Mouse (Mus musculus) megakaryocyte-erythroid progenitor cell, adult 5-6 weeks (primary cell): ENCODE measurements around the gene Gfpt2. TPM values are rescaled to one million over a fixed set of nuclear protein-coding genes. Genes with fewer than 3 reads are reported as not detected.
"Not testable (repeated sequence)": the region's sequence is repeated elsewhere in the genome, so short reads cannot be mapped to it uniquely, and the experiment has no call there.

Experiments
- ATAC-seq: replicated peaks from 2 replicates; pipeline ENCODE4 v1.8.0; 2016; ENCODE audit warnings: mild to moderate bottlenecking, inconsistent platforms; ENCODE audit not compliant: severe bottlenecking, poor library complexity, low FRiP score, low TSS enrichment
- total RNA-seq, 2 experiments: library from RNA; stranded (forward) in 1 of 2; stranded (reverse) in 1 of 2; fragments of 200-1000, 215-1000 nt in 1 of 2; fragments of >200 nt in 1 of 2; fragmentation: Nextera tagmentation in 1 of 2; gene quantifications; 2 replicates each; pipeline ENCODE4 v1.2.3; 2014 to 2017

Gene Gfpt2
- total RNA-seq (2014; fragmentation: Nextera tagmentation) (0.87 and 1.0 TPM in 2 replicates), total RNA-seq (2017) (2.3 and 2.9 TPM in 2 replicates)

DNA sequence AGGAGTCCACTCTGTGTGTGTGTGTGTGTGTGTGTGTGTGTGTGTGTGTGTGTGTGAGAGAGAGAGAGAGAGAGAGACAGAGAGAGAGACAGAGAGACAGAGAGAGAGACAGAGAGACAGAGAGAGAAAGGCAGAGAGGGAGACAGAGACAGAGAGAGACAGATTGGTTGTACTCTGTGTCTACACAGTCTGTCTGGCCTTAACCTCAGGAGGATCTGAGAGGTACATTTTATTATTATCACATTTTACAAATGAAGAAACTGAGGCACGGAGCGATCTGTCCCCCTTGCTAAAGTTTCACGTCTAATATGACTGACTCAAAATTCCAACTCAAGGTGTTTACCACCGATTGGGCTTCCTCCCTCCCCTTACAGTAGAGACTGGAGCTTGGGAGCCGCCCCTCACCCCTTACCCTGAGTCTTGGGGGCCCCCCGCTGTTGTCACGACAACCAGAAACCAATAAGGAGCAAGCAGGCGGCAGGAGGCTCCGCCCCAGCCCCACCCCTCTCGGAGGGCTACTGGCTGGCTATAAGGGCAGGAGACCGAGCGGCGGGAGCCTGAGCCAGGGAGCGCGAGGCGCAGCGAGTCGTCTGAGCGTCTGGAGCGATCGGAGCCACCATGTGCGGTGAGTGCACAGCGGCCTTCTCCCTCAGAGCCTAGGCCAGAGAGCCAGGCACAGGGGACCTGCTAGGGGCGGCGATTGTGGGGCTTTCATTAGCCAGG, at the start of gene Gfpt2:
Gfpt2 (plus strand) TSS at position 560 of the 723 bp plus-strand sequence.
- peak; percentile 91 for ATAC-seq

DNA sequence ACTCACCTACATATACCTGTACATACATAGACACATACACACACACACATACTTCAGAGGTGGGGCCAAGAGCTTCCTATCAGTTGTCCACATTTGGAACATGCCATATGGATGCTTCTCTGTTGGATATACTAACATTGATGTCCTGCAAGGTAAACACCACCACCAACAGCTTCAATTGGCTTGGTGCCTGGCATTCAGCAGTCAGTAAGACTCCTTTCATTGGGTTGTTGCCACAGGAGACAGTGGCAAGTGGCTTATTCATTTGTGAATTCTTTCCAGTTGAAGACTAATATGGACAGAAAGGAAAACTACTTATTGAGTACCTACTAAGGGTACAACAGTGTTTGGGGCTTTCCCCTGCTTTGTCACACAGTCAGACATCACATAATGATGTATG, 49.0 kb upstream of the Gfpt2 start:
- no peak for ATAC-seq

DNA sequence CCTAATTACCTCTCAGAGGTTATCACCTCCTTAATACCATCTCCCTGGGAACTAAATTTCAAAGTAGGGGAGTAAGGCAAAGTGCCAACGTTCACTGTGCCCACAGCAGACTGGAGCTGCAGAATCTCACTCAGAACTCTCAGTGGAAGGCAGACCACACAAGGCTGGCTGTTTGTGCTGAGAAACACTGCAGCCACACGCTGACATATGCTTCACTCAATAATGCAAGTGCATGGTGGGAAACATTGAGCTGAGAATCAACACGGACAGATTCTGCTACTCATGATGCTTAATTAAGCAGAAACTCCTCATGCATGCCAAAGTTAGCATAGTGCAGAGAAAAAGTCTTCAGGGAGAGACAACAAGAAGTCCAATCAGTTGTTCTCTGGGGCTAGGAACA, 48.1 kb upstream of the Gfpt2 start:
- ATAC-seq, result no peak

DNA sequence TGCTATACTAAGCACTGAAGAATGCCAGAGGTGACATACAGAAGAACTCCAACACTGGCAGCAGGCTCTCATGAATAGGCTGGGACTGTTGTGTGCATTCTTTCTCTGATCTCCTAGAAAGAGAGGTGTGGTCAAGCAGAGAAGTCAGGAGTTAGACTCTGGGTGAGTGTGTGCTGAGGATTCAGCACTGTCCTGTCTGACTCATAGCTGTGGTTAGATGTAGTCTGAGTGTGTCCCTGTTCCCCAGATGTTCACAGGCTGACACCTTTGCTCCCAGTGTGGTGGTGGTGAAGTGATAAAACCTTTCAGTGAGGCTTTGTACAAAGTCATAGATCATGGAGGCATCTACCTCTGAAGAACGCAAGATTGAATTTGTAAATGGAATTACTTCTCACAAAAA, 47.2 kb upstream of the Gfpt2 start:
- 0 out of 2 replicates have a peak, but pooled peaks have one; percentile 22 for ATAC-seq

DNA sequence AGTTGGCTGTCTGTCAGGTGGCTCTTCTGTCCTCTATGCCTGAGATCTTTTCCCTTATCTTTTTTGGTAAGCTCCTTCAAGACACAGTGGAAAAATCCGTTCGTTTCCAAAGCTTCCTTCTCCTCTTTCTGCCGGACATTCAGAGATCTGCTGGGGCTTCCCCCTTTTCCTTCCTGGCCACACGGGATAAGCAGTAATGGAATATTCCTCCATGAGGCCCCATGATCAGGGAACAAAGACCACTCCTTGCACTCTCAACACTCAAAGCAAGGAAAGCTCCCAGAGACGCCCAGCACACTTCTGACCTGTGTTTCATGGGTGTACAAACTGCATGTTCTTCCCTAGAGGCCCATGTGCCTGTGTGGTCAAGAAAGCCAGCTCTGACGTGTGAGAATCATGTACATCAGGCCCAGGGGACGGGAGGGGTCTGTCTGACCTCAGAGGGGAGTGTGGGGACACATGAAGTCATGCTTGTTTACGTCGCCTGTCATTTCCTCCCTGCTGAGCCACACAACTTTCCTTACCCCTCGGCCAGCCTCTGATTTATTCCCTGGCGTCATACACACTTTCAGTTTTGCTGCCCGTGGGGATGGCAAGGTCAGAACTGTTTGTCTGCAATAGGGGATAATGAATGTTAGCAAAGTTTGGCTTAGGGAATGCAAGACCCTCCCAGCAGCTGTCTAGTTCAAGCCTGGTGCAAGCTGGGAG, 38.9 kb upstream of the Gfpt2 start:
- no peak for ATAC-seq

DNA sequence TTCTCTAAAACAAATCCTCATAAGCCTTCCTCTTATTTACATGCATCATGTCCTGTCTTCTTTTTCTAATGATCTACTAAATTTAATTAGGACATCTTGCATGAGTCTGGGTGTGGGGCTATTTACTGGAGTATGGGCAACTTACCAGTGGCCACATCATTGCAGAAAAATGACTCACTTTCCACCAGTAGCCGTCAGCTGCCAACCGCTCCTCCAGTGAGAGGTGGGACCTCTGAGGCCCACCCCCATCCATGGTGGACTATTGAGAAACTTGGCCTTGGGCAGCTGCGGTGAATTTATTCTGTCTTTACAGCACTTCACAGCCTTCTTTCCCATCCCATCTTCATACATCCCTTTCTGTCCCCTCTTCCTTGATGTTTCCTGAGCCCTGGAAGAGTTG, 35.9 kb upstream of the Gfpt2 start:
- no peak for ATAC-seq

DNA sequence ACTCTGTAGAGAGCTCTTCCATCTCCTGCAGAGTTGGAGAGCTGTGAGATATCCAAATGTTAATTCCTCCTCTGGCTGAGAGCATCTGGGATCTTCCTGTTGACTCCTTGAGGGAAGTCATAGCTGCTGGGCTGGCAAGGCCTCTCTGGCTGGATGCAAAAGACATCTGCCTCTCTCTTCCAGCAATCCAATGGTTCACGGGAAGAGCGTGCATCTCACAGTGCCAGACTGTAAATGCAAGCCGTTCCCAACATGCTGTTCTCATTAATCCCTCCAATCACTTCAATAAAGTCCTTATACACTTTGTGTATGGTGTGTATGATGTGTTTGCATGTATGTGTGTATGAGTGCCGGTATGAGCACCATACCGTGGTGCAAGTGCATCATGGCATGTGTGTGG, 32.8 kb upstream of the Gfpt2 start:
- no peak for ATAC-seq

DNA sequence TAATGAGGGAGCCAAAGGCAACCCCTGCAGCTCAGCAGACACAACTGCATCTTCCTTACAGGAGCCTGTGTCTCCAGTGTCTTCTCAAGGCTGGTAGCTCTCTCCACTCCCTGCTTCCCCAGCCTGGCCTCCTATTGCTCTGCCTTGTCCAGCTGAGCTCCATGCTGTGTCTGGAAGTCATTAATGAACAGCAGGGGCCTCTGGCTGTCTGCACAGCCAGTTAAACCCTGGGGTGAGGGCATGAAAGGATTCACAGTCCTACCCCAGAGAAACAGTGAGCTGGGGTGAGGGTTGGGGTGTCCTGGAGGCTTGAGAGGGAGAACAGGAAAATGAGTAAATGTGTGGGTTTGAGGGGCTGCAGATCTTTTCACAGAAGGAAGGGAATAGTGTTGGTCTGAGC, 30.4 kb upstream of the Gfpt2 start:
- no peak for ATAC-seq

DNA sequence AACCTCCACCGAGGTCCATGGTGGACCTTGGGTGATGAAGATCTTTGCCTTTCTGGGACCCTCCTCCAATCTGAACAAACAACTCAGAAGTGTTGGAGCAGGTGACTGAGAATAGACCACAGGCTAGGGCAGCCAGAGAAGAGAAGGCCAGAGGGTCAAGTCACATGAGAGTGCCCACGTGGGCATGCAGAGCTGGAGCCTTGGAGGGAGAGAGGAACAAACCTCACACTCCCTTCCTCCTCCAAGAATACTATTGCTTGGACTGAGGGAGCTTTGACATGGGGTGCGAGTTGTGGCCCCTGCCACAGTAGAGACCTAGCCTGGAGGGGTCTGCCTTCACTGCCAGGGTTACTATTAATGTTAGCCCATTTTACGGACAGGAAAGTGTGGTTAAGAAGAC, 30.0 kb upstream of the Gfpt2 start:
- ATAC-seq, result no peak

DNA sequence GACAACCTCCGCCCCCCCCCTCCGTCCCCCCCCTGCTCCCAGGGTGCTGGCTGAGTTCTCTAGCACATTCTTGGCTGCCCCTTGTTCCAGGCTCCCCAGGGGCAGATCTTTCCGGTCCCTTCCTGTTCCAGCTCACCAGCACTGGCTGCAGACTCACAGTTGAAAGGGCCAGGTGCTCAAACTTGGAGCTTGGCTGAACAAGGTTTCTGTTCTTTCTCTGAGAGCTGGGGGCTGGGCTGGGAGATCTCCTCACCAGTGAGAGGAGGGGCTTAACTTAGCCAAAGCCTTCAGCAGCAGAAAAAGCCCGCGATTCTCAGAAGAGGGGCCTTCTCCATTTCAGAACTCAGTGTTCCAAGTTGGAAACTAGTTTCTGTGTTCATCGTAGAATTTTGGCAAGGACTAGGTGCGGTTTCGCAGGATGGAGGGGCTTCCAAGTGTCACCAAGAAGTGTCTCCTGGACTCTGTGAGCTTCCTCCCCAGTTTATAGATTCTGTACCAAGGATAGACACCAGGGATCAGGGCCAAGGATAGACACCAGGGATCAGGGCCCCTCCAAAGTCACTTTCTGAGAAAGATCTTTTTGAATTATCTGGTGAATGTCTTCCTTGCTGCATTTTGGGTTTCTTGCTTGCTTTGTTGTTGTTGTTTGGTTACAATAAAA, 29.2 kb upstream of the Gfpt2 start:
- ATAC-seq, result 0 out of 2 replicates have a peak, but pooled peaks have one; percentile 35

DNA sequence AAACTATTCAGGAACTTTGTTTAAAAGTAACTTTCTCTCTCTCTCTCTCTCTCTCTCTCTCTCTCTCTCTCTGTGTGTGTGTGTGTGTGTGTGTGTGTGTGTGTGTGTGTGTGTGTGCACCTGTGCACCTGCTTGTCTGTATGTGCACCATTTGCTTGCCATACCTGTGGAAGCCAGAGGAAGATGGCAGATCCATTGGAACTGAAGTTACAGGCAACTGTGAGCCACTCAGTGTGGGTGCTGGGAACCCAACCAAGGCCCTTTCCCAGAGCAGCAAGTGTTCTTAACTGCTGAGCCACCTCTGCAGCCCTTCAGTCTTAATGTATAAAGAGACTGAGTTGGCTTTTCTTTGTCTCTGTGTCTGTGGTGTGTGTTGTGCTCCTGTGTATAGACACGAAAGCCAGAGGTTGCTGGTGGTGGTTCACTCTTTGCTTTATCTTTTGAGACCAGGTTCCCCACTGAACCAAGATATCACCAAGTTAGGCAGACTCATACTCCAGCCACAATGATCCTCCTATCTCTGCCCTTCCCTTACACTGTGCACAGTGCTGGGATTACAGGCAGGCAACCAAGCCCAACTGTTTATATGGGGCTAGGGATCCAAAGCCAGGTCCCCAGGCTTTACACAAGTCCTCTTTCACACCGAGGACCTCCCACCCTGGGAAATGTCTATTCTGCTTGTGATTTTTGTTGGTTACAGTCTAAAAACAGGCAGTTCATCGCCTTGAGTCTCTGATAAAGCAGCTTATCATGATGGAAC, 28.4 kb upstream of the Gfpt2 start:
- peak; percentile 93 for ATAC-seq

DNA sequence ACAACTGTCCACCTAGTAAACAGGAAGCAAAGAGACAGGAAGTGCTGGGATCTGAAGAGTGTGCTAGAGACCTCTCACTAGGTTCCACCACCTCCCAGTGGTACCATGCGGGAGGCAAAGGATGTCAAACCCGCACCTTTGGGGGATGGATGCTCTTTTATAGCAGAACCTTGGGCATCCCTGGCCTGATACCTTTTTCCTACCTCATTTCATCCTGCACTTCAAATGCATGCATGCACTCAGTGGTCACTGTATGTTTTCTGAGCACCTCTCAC, 27.9 kb upstream of the Gfpt2 start:
- ATAC-seq, result peak; percentile 45

DNA sequence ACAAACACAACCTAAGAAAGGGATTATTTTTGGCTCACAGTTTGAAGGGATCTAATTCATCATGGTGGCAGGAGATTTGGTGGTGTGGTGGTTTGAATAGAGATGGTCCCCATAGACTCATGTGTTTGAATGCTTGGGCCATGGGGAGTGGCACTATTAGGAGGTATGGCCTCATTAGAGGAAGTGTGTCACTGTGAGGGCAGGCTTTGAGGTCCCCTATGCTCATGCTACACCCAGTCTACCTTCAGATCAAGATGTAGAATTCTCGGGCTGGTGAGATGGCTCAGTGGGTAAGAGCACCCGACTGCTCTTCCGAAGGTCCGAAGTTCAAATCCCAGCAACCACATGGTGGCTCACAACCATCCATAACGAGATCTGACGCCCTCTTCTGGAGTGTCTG, 26.5 kb upstream of the Gfpt2 start:
- ATAC-seq, result not testable (repeated sequence)

DNA sequence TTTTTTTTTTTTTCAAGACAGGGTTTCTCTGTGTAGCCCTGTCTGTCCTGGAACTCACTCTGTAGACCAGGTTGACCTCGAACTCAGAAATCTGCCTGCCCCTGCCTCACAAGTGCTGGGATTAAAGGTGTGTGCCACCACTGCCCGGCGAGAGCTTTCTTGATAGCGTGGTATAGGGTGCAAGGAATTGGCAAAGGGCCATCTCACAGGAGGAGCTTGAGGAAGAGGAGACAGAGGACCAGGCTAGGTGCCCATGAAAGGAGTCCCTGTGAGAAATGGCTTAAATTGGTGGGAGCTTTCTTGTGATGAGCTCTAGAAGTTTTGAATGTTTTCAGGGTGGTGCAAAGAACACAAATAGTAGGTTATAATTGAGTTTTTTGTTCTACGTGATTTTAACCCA, 25.2 kb upstream of the Gfpt2 start:
- no peak for ATAC-seq

DNA sequence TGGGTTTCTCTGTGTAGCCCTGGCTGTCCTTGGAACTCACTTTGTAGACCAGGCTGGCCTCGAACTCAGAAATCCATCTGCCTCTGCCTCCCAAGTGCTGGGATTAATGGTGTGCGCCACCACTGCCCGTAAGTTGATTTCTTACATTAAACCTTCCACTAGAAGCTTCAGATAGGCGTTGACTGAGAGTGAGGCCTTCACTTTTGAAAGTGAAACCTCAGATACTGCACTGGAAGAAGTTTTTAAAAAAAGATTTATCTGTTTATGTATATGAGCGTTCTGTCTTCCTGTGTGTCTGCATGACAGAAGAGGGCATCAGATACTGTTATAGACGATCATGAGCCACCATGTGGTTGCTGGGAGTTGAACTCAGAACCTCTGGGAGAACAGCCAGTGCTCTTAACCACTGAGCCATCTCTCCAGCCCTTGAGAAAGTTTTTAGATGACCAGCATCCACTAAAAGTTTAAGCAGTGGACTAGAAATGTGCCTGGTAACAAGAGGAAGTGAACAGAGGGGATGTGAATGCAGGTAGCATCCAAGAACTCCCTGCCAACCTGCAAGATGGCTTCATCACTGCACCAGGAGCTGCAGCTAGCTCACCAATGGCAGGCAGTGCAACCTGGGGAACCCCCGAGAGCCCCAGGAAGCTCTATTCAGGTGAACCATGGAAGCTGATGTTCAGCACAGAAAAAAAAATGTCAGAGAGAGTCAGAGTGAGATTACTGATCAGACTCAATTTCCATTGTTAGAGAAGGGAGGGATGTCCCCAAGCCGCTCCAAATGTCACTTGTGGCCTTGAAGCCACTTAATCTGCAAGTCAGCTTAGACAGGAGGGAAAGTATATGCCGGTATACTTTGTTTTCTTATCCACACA, 23.1 kb upstream of the Gfpt2 start:
- no peak for ATAC-seq

DNA sequence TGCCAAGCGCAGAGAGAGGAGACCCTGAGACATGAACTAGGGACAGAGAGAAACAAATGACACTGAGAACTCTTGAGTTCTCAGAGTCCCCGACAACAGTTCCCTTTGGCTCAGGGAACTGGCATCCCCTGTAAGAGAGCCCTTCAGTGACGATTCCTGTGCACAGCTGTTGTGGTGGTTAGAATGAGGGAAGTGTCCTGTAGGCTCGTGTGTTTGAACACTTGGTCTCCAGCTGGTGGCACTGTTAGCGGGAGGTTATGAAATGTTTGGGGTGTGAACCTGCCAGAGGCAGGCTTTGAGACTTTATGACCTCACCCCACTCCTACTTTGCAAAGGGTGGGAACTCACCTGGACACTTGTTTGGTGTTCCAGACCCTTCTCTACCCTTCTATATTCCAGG, 21.7 kb upstream of the Gfpt2 start:
- peak; percentile 68 for ATAC-seq

DNA sequence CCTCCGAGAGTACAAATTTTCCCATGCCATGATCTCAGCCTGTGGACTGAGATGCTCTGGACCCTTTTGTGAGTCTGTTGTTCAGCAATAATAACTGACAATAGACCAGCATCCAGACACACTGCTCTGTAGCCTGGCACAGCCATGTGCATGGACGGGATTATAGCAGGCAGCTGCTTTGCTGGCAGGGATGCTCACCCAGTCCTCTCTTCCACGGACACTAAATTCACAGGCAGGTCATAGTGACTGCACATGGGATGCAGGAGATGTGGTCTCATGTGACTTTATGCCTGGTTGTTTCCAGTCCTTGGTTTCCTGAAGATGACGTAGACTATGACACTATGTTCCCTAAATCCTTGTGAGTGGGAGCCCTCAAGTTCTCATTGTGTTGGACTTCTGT, 19.1 kb upstream of the Gfpt2 start:
- ATAC-seq, result no peak

DNA sequence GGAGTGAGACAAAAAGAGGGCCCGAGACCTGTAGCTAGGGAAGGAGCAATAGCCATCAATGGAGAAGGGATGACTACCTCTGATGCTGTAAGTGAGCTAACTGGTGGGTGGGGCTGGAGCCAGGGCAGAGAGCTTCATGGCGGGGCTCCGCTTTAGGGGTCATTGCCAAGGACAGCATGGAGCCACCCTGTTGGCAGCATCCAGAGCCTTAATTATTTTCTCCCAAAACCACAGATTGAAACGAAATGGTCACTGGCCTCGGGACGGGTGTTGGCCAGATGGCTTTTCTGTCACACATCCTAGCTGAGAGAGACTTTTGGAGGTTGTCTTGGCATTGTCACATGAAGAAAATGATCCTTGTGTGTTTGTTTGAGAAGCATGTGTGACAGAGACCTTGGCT, 15.1 kb upstream of the Gfpt2 start:
- ATAC-seq, result no peak

DNA sequence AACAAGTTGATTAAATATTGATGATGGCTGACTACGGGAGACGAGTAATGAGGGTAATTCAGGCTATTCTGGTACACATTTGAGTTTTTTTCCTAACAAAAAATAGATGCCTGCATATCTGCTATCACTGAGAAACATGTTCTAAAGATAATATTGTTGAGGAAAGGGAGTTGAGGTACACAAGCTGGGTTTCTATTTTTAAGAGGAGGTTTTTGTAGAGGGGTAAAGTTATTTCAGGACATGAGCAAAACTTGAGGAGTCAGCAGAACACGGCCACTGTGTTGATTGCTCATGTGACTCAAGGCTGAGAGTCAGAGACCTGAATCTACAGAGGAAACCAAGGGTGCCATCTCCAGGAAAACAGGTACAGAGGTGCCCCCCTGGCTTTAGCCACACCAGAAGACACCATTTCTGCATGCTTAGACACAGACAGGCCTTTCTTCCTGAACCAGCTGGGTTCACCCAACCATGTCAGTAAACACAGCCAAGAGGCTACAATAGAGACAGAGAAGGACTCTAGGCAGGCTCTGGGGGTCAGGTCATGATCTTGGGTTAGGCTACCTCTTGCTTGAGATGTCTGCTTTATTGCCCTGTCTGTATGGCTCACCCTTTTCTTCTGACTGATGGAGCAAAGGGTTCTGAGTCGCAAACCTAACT, 13.7 kb upstream of the Gfpt2 start:
- ATAC-seq, result no peak
